Mouse (Mus musculus): ENCODE measurements around the gene Dusp8.

DNA sequence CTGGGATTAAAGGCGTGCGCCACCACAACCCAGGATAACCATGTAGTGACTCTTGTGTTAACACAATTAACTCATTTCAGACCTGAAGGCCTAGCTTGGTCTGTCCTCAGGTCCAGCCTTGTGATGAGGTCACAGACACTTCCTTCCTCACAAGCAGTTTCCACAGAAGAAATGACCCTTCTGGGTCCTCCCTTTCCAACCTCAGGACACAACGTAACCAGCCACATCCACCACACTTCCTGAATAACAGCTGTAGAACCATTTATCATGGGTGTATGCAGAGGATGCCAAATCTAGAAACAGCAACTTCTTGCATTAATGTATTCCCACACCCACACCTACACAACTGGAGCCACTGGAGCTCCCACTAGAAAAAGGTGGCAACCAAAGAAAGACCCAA, 54.9 kb downstream of the Dusp8 start:
- TF ChIP-seq CTCF (IDR thresholded peaks at IDR 0.05; ENCODE audit: insufficient read depth, low read length) (no peak), POLR2A (IDR thresholded peaks at IDR 0.05; ENCODE audit: borderline replicate concordance, extremely low read depth, low read depth, low read length) (no peak)
